ENCODE assay signal across 10 mouse cellular contexts in the genomic region with DNA sequence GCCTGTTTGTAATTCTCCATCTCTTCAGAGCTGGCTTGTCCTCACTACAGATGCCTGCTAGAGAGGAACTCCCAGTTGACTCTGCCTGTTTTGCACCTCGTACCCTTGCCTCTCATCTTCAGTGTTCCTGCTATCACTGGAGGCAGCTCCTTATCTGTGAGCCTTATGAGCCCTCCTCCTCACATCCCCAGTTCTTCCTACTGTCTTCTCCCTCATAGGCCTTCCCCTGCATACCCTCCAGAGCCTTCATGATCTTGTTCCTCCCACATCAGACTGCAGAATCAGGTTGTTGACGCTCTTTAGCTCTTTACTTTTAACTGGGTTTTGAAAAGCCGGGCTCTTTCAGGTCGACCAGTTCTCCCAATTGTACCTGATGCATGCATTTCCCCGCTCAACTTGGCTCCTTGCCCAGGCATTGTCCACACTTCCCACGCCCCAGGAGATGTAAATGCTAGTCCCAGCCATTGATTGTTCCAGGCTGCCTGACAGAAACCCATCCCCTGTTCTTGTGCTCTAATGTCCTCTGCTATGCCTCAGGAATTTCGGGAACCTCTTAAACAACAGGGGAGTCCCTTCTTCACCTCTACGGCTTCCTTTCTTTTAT. TPM values are rescaled to one million over a fixed set of nuclear protein-coding genes. Genes with fewer than 3 reads are reported as not detected.
DNase-seq lines count a peak whose midpoint lies in the region; ATAC-seq and TF ChIP-seq lines count a peak whose summit lies in the region.
"Had no signal": no experiment of that assay in that cellular context is flagged by ENCODE, and none has a peak within 500 bp of the region (broad histone marks: within the 10 kb centered on the region; RNA-seq: fewer than 3 reads in every experiment).

No protein-coding gene starts in this region.

- no peaks in the 10 kb centered on the region for H3K27me3 ChIP-seq in ES-Bruce4 (ENCODE audit: control insufficient read depth, insufficient read depth, low read length, poor library complexity, severe bottlenecking)
- H3K27me3 ChIP-seq: hindbrain, embryonic 15.5 days; midbrain, embryonic 13.5 days had no signal

- TF ChIP-seq CTCF in ES-Bruce4 (IDR thresholded peaks at IDR 0.05; ENCODE audit: low read depth, low read length) = no peak

- no peaks in the 10 kb centered on the region for H3K36me3 ChIP-seq in ES-Bruce4 (ENCODE audit: control insufficient read depth, insufficient read depth, low read length, poor library complexity, severe bottlenecking)
- H3K36me3 ChIP-seq: hindbrain, embryonic 15.5 days had no signal

- TF ChIP-seq POLR2A in ES-Bruce4 (IDR thresholded peaks at IDR 0.05; ENCODE audit: insufficient read depth, low read length) = no peak

- no peak overlapping the region for H3K4me3 ChIP-seq in ES-Bruce4 (ENCODE audit: low read depth, low read length)
- H3K4me3 ChIP-seq: hindbrain, embryonic 15.5 days; midbrain, embryonic 13.5 days had no signal

- peak overlapping the region; percentile 84 for H3K27ac ChIP-seq in ES-Bruce4 (ENCODE audit: insufficient read depth, low read length)
- H3K27ac ChIP-seq: hindbrain, embryonic 15.5 days; midbrain, embryonic 13.5 days had no signal

- TF ChIP-seq EP300 in ES-Bruce4 (IDR thresholded peaks at IDR 0.05; ENCODE audit: insufficient read depth, low read depth, low read length) = peak; percentile 79; the same call in 1 of the 2 replicates

- H3K9me3 ChIP-seq in ES-Bruce4 (replicated peaks; ENCODE audit: control insufficient read depth, insufficient read depth, low read length, poor library complexity, severe bottlenecking) = no peaks in the 10 kb centered on the region
- H3K9me3 ChIP-seq: hindbrain, embryonic 15.5 days; midbrain, embryonic 13.5 days had no signal

- peak; percentile 95 for DNase-seq in heart, adult 11 months
- no peak for DNase-seq in heart, adult 9 months (ENCODE audit: low spot score in 2 of 2)
- peak; percentile 63 to 69 for DNase-seq in kidney, postnatal 4 days
- DNase-seq in layer of hippocampus, adult 18-20 months (ENCODE audit: low spot score in 2 of 2) = no peak
- DNase-seq in layer of hippocampus, adult 11-12 months (ENCODE audit: low spot score) = no peak
- no peak for DNase-seq in right cerebral cortex, adult 2 months (ENCODE audit: low spot score in 2 of 2)

- H3K9ac ChIP-seq in ES-Bruce4 (ENCODE audit: low read depth, poor library complexity, severe bottlenecking) = no peak overlapping the region
- H3K9ac ChIP-seq: hindbrain, embryonic 15.5 days; midbrain, embryonic 13.5 days had no signal

- ATAC-seq in erythroid progenitor cell, adult 5-6 weeks (replicated peaks; ENCODE audit: low FRiP score, poor library complexity, severe bottlenecking) = peak; percentile 39; the same call in 1 of the 2 replicates
- ATAC-seq: midbrain, embryonic 13.5 days had no signal

- H3K4me1 ChIP-seq in ES-Bruce4 (ENCODE audit: control insufficient read depth, insufficient read depth, low read length) = peaks cover 6% of the 10 kb centered on the region

RNA-seq across cellular contexts. Expression of gene Arl15, which starts 56.2 kb away (rescaled TPM):
- 53.3 and 57.0 TPM in 2 replicates for polyA plus RNA-seq in ES-Bruce4 (2011; ENCODE audit: insufficient read depth, insufficient read length, low read depth, missing spikeins)
- 10.5 and 11.2 TPM in 2 replicates for total RNA-seq in erythroid progenitor cell, adult 5-6 weeks (2015; ENCODE audit: low replicate concordance)
- total RNA-seq in erythroid progenitor cell, adult 5-6 weeks (2017; ENCODE audit: low replicate concordance) = 9.4 and 23.5 TPM in 2 replicates
- 10 to 100 TPM; 57.4 to 61.0 TPM for total RNA-seq in layer of hippocampus, adult 18-20 months (2021)

Comparison
In these comparisons a context has a peak if more than half of its experiments do, and no peak if none do; other contexts are left out.
1. DNase-seq: peak in heart, adult 11 months (single experiment) and kidney, postnatal 4 days (2 of 2); none in heart, adult 9 months (0 of 2), layer of hippocampus, adult 18-20 months (0 of 2), layer of hippocampus, adult 11-12 months (single experiment) and right cerebral cortex, adult 2 months (0 of 2).